Mouse (Mus musculus) lung, postnatal 0 days (tissue): ENCODE measurements around the gene Spocd1.

Experiments used
- CTCF ChIP-seq: IDR thresholded peaks from 2 replicates; pipeline ENCODE4 v1.5.1; 2016; ENCODE audit warnings: antibody characterized with exemption, mild to moderate bottlenecking
- EP300 ChIP-seq: IDR thresholded peaks from 2 replicates; pipeline ENCODE4 v1.6.1; 2016; ENCODE audit warnings: antibody characterized with exemption, mild to moderate bottlenecking, control low read depth

GRCm38 (mm10) chr4:129952241-129952810 is 23.3 kb downstream of the Spocd1 start:
- TF ChIP-seq CTCF (no peak), EP300 (no peak)
